Mouse (Mus musculus): ENCODE data around the gene Arnt.
"Not testable (repeated sequence)": the region's sequence is repeated elsewhere in the genome, so short reads cannot be mapped to it uniquely, and the experiment has no call there.

The Arnt gene

DNA sequence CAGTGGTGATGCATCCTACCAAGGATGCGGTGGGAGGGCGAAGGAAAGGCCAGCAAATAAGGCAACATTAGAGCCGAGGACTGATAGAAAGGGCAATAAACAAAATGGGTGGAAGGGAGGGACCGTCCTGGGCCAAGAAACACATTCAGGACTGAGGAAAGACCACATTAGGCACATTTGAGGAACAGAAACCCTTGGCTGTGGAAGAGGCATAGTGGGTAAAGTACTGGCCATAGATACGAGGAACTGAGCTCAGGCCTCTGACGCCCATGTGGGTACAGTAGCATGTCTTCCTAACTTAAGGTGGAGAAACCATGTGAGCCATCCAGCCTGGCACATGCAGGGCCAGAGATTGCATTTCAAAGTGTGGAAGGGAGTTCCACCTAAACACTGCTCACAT lies 95.6 kb downstream of the Arnt start:
- no peak for DNase-seq (ENCODE audit: low spot score)

- DNase-seq (ENCODE audit: low spot score): no peak
These were observed 96.8 kb downstream of the Arnt start for GRCm38 (mm10) chr3:95531025-95531424.

DNA sequence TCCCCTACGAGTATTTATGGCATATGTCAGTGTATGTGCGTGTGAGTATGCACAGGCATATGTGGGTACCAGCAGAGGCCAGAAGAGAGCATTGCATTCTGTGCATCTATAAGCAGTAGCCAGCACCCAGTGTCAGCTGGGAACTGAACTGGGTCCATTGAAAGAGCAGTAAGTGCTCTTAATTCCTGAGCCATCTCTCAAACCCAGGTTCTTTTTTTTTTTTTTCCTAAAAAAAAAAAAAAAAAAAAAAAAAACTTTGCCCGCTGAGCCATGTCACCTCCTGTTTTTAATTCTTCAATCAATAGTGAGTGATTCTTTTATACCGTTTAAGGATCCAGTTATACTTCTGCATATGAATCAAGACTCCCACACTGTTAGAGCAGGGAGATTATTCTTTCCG lies 99.2 kb downstream of the Arnt start:
- no peak for DNase-seq (ENCODE audit: low spot score)

DNA sequence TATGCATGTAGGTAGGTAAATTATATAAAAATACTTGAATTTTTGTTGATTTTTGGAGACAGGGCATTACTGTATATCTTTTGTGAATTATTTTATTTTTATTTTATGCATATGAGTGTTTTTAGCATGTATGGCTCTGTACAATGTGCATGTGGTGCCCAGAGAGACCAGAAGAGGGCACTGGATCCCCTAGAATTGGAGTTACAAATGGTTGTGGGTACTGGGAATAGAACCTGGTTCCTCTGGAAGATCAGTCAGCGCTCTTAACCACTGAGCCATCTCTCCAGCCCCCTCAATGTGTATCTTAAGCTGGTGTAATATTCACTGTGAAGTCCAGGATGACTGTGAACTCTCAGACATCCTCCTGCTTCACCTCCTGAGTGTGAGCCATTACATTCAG lies 100.7 kb downstream of the Arnt start:
- no peak for DNase-seq (ENCODE audit: low spot score)

- DNase-seq (ENCODE audit: low spot score): no peak
These were observed 104.7 kb downstream of the Arnt start for GRCm38 (mm10) chr3:95538936-95539335.

GRCm38 (mm10) chr3:95539837-95540236 lies 105.6 kb downstream of the Arnt start:
- no peak for DNase-seq (ENCODE audit: low spot score)

DNA sequence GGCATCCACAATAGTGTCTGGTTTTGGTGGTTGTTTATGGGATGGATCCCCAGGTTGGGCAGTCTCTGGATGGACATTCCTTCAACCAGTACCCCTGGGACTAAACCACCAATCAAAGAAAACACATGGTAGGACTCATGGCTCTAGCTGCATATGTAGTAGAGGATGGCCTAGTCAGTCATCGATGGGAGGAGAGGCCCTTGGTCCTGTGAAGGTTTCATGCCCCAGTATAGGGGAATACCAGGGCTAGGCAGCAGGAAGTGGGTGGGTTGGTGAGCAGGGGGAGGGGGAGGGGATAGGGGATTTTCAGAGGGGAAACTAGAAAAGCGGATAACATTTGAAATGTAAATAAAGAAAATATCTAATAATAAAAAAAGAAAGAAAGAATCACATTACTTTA lies 107.0 kb downstream of the Arnt start:
- not testable (repeated sequence) for DNase-seq (ENCODE audit: low spot score)

DNA sequence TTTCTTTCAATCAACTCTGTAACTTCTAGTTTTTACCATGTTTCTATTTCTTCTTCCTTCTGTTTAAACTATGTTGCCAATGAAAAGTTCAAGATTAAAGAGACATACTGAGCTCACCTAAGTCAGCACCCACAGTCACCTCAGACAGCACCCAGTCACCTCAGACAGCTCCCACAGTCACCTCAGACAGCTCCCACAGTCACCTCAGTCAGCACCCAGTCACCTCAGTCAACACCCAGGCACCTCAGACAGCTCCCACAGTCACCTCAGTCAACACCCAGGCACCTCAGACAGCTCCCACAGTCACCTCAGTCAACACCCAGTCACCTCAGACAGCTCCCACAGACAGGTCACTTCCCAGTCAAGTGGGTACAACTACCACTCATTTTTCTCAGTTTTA lies 108.0 kb downstream of the Arnt start:
- no peak for DNase-seq (ENCODE audit: low spot score)

- DNase-seq (ENCODE audit: low spot score): no peak
These were observed 108.8 kb downstream of the Arnt start for GRCm38 (mm10) chr3:95542981-95543380.

Data from left cerebral cortex, adult 11 months (tissue).